Mouse (Mus musculus): ENCODE measurements around the gene Rtn2. TPM values are rescaled to one million over a fixed set of nuclear protein-coding genes. Genes with fewer than 3 reads are reported as not detected.
A peak's percentile ranks its signal among the peaks of the same experiment; 100 is the strongest.

Rtn2 gene
- total RNA-seq, 2 experiments from 2014 or later: 110 to 122 TPM

- intact Hi-C loops (cut with DNase I): no loop called here
- DNase-seq (ENCODE audit: extremely low spot score in 1 of 2, low spot score in 2 of 2): no peak
- Histone ChIP-seq H3K27ac (no peak overlapping the region), H3K4me3 (peak overlapping the region; percentile 22)
- no peak for TF ChIP-seq CTCF (IDR thresholded peaks at IDR 0.05)
These were observed 8.7 kb downstream of the Rtn2 start for GRCm38 (mm10) chr7:19290969-19291596.

- H3K27ac ChIP-seq: no peak overlapping the region
- no peak overlapping the region for H3K4me3 ChIP-seq
- intact Hi-C loops (cut with DNase I): loop anchor here (5.0 kb wide), 1 partner anchor 67 kb away; no protein-coding TSS in a partner anchor
- peak; percentile 93 to 98 for DNase-seq (ENCODE audit: extremely low spot score in 1 of 2, low spot score in 2 of 2)
- no peak; the same call in none of the 2 replicates for TF ChIP-seq CTCF (IDR thresholded peaks at IDR 0.05)
These were observed 13.2 kb downstream of the Rtn2 start for GRCm38 (mm10) chr7:19295503-19296185.

GRCm38 (mm10) chr7:19297034-19297433 lies 14.6 kb downstream of the Rtn2 start:
- no peak for DNase-seq (ENCODE audit: extremely low spot score in 1 of 2, low spot score in 2 of 2)
- Histone ChIP-seq H3K4me3 (no peak overlapping the region), H3K27ac (no peak overlapping the region)
- TF ChIP-seq CTCF (IDR thresholded peaks at IDR 0.05): peak; percentile 17
- intact Hi-C loops (cut with DNase I): loop anchor here (5.0 kb wide), 1 partner anchor 65 kb away; no protein-coding TSS in a partner anchor

- DNase-seq (ENCODE audit: extremely low spot score in 1 of 2, low spot score in 2 of 2): no peak
- Histone ChIP-seq H3K27ac (no peak overlapping the region), H3K4me3 (no peak overlapping the region)
- intact Hi-C loops (cut with DNase I): loop anchor here (5.0 kb wide), 1 partner anchor 65 kb away; no protein-coding TSS in a partner anchor
- no peak for TF ChIP-seq CTCF (IDR thresholded peaks at IDR 0.05)
These were observed 15.4 kb downstream of the Rtn2 start for GRCm38 (mm10) chr7:19297794-19298193.

GRCm38 (mm10) chr7:19299194-19299593 lies 16.8 kb downstream of the Rtn2 start:
- peak in 1 of 2 experiments; percentile 34 for DNase-seq (ENCODE audit: extremely low spot score in 1 of 2, low spot score in 2 of 2)
- no peak overlapping the region for H3K27ac ChIP-seq
- no peak overlapping the region for H3K4me3 ChIP-seq
- intact Hi-C loops (cut with DNase I): loop anchor here (1.0 to 5.0 kb wide), 2 partner anchors 60 to 63 kb away; no protein-coding TSS in a partner anchor
- TF ChIP-seq CTCF (IDR thresholded peaks at IDR 0.05): peak; percentile 56

- Histone ChIP-seq H3K27ac (peak overlapping the region; percentile 90), H3K4me3 (peak overlapping the region; percentile 49)
- intact Hi-C loops (cut with DNase I): loop anchor here (1.0 to 5.0 kb wide), 2 partner anchors 43 to 123 kb away; partner anchors contain the start of gene Eml2
- peak; percentile 76 to 83 for DNase-seq (ENCODE audit: extremely low spot score in 1 of 2, low spot score in 2 of 2)
- peak; percentile 97 for TF ChIP-seq CTCF (IDR thresholded peaks at IDR 0.05)
These were observed 18.3 kb downstream of the Rtn2 start for GRCm38 (mm10) chr7:19300501-19301421.

GRCm38 (mm10) chr7:19301461-19302263 lies 19.2 kb downstream of the Rtn2 start:
- intact Hi-C loops (cut with DNase I): loop anchor here (5.0 kb wide), 1 partner anchor 124 kb away; the partner anchor contains the start of gene Eml2
- Histone ChIP-seq H3K27ac (peak overlapping the region; percentile 32), H3K4me3 (peak overlapping the region; percentile 49)
- DNase-seq (ENCODE audit: extremely low spot score in 1 of 2, low spot score in 2 of 2): no peak
- TF ChIP-seq CTCF (IDR thresholded peaks at IDR 0.05): no peak

GRCm38 (mm10) chr7:19302264-19303045 lies 20.0 kb downstream of the Rtn2 start:
- DNase-seq (ENCODE audit: extremely low spot score in 1 of 2, low spot score in 2 of 2): no peak
- TF ChIP-seq CTCF (IDR thresholded peaks at IDR 0.05): no peak
- Histone ChIP-seq H3K27ac (no peak overlapping the region), H3K4me3 (no peak overlapping the region; the same call in 1 of the 2 replicates)
- intact Hi-C loops (cut with DNase I): loop anchor here (5.0 kb wide), 1 partner anchor 125 kb away; the partner anchor contains the start of gene Eml2

- DNase-seq (ENCODE audit: extremely low spot score in 1 of 2, low spot score in 2 of 2): no peak
- no peak overlapping the region for H3K27ac ChIP-seq
- intact Hi-C loops (cut with DNase I): loop anchor here (5.0 kb wide), 1 partner anchor 126 kb away; the partner anchor contains the start of gene Eml2
- H3K4me3 ChIP-seq: no peak overlapping the region
- no peak for TF ChIP-seq CTCF (IDR thresholded peaks at IDR 0.05)
These were observed 20.6 kb downstream of the Rtn2 start for GRCm38 (mm10) chr7:19303046-19303305.

- peak; percentile 72 to 86 for DNase-seq (ENCODE audit: extremely low spot score in 1 of 2, low spot score in 2 of 2)
- H3K4me3 ChIP-seq: 0 out of 2 replicates have a peak overlapping the region, but pooled peaks have one; percentile 0
These were observed 21.3 kb downstream of the Rtn2 start for GRCm38 (mm10) chr7:19303770-19304169.

More at GRCm38 (mm10) chr7:19303770-19304169, 21.3 kb downstream of the Rtn2 start:
- H3K27ac ChIP-seq: no peak overlapping the region
- TF ChIP-seq CTCF (IDR thresholded peaks at IDR 0.05): peak; percentile 92
- intact Hi-C loops (cut with DNase I): loop anchor here (5.0 kb wide), 1 partner anchor 126 kb away; the partner anchor contains the start of gene Eml2
